Mouse (Mus musculus) thymus, adult 2 months (tissue): Measurements from ENCODE around the gene Slc25a10. TPM values are rescaled to one million over a fixed set of nuclear protein-coding genes. Genes with fewer than 3 reads are reported as not detected.

Source experiments
- DNase-seq: peaks from one replicate; pipeline ENCODE4 v3.0.0; 2021
- H3K27ac ChIP-seq: fragments of 200-500 bp; 2 replicates; pipeline ENCODE4 v1.5.1; 2012; ENCODE audit warnings: low read length, control low read depth; ENCODE audit not compliant: control insufficient read depth, insufficient read depth
- H3K27me3 ChIP-seq: fragments of 200-500 bp; 2 replicates; pipeline ENCODE4 v1.6.1; 2012; ENCODE audit warnings: mild to moderate bottlenecking, low read length, moderate library complexity, mixed read lengths; ENCODE audit not compliant: control insufficient read depth, insufficient read depth
- H3K36me3 ChIP-seq: fragments of 200-500 bp; 2 replicates; pipeline ENCODE4 v1.6.1; 2012; ENCODE audit warnings: mild to moderate bottlenecking, low read length, moderate library complexity; ENCODE audit not compliant: control insufficient read depth, insufficient read depth
- H3K4me1 ChIP-seq: fragments of 200-500 bp; replicated peaks from 2 replicates; pipeline ENCODE4 v1.6.1; 2012; ENCODE audit warnings: low read length; ENCODE audit not compliant: control insufficient read depth, insufficient read depth
- H3K4me3 ChIP-seq: fragments of 200-500 bp; 2 replicates; pipeline ENCODE4 v1.5.1; 2012; ENCODE audit warnings: mild to moderate bottlenecking, low read length, control low read depth, moderate library complexity; ENCODE audit not compliant: control insufficient read depth, insufficient read depth
- CTCF ChIP-seq: fragments of 200-500 bp; IDR thresholded peaks from 2 replicates; pipeline ENCODE4 v1.5.1; 2012; ENCODE audit warnings: mild to moderate bottlenecking, control low read depth, low read length, moderate library complexity, borderline replicate concordance; ENCODE audit not compliant: control insufficient read depth, poor library complexity, insufficient read depth; ENCODE audit errors: extremely low read depth
- POLR2A ChIP-seq: fragments of 200-500 bp; IDR thresholded peaks from 2 replicates; pipeline ENCODE4 v1.6.1; 2012; ENCODE audit warnings: mild to moderate bottlenecking, low read length, control low read depth, moderate library complexity; ENCODE audit not compliant: control insufficient read depth, poor library complexity, insufficient read depth; ENCODE audit errors: extremely low read depth
- WGBS: fragments of 180-500 bp; shearing (Covaris S2); methylation state at CpG from one replicate; pipeline ENCODE4 v1.1.7; 2018; 5-methylcytosine and 5-hydroxymethylcytosine counted together
- polyA plus RNA-seq: library from polyadenylated mRNA; depleted of rRNA; stranded (reverse); fragments of >200 nt; gene quantifications from 2 replicates; pipeline ENCODE4 v1.2.3, GENCODE M21; 2012

The Slc25a10 gene
- polyA plus RNA-seq, 1 experiment = 102 TPM

GRCm38 (mm10) chr11:120458847-120459597, 32.6 kb upstream of the Slc25a10 start:
- H3K27me3 ChIP-seq = no peaks in the 10 kb centered on the region
- 69% methylated on average over 6 of the region's 6 CpGs for WGBS
- no peak for TF ChIP-seq POLR2A
- no peak for TF ChIP-seq CTCF
- no peak overlapping the region for H3K27ac ChIP-seq
- H3K36me3 ChIP-seq = no peaks in the 10 kb centered on the region
- peaks cover 18% of the 10 kb centered on the region for H3K4me1 ChIP-seq
- no peak for DNase-seq
- peak overlapping the region; percentile 74 for H3K4me3 ChIP-seq

DNA sequence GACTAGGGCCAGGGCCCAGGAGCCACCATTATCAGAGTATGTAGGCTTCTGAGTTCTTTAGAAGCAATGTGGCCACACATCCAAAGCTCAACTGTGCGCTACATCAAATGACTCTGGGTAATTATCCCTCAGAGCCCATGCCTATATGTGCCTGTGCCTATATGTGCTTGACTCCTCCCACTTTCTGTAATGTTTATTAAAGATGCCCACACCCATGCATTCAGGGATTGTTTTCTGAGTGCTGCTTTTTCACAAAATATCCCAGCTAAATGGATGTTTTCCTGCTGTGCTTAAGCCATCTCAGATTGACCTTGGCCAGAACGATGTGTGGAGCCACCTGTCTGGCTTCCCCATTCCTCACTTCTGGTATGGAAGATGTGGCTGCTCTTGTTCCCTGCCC, 28.1 kb upstream of the Slc25a10 start:
- WGBS = 93% methylated on average over 2 of the region's 2 CpGs
- no peak for TF ChIP-seq POLR2A
- TF ChIP-seq CTCF = no peak
- Histone ChIP-seq H3K27me3 (no peaks in the 10 kb centered on the region), H3K27ac (no peak overlapping the region), H3K4me1 (peaks cover 17% of the 10 kb centered on the region), H3K4me3 (no peak overlapping the region), H3K36me3 (no peaks in the 10 kb centered on the region)
- DNase-seq = no peak

DNA sequence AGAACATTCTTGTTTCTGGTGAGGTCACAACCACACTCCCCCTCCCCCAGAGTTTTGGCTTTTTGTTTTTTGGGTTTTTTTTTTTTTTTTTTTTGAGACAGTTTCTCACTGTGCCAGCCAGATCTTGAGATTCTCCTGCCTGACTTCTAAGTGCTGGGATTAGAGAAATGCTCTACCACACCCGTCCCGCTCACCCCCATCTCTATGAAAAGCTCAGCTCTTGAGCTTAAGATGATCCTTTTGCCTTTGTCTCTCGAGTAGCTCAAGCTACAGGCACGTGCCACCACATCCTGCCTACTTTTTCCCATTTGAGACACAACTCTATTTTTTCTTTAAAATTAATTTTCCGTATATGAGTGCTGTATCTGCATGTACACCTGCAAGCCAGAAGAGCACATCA, 27.3 kb upstream of the Slc25a10 start:
- no peaks in the 10 kb centered on the region for H3K27me3 ChIP-seq
- 82% methylated on average over 5 of the region's 5 CpGs for WGBS
- H3K4me3 ChIP-seq = no peak overlapping the region
- H3K36me3 ChIP-seq = no peaks in the 10 kb centered on the region
- no peak overlapping the region for H3K27ac ChIP-seq
- no peak for DNase-seq
- no peak for TF ChIP-seq CTCF
- no peak for TF ChIP-seq POLR2A
- peaks cover 9% of the 10 kb centered on the region for H3K4me1 ChIP-seq

DNA sequence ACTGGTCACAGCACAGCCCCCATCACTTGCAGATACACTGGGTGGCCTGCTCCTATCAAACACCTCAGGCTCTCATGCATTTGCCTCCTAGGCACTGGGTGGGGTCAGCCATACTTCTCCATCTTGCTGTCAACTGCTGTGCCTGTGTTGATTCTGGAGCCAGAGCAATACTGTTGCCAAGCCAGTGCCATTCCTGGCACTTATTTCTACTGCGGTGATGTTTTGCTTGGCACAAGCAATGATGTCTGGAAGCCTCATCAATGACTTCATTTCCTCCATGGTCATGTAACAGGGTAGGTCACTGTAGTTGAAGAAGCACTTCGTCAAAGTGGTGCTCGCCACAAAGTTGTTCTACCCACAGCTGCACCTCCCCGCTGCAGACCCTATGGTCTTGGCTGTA, 26.1 kb upstream of the Slc25a10 start:
- TF ChIP-seq POLR2A = no peak
- TF ChIP-seq CTCF = no peak
- no peak overlapping the region for H3K27ac ChIP-seq
- H3K4me3 ChIP-seq = no peak overlapping the region
- H3K27me3 ChIP-seq = no peaks in the 10 kb centered on the region
- H3K4me1 ChIP-seq = peaks cover 9% of the 10 kb centered on the region
- no peak for DNase-seq
- 94% methylated on average over 4 of the region's 4 CpGs for WGBS
- H3K36me3 ChIP-seq = no peaks in the 10 kb centered on the region; the same call in 1 of the 2 replicates

GRCm38 (mm10) chr11:120467051-120467735, 24.4 kb upstream of the Slc25a10 start, which contains the start of gene Arl16:
Gene Arl16, minus strand, starts transcription at chr11:120467607.
- peak; percentile 48; the same call in 1 of the 2 replicates for TF ChIP-seq CTCF
- TF ChIP-seq POLR2A = peak; percentile 92
- peak; percentile 96 for DNase-seq
- H3K4me1 ChIP-seq = peaks cover 9% of the 10 kb centered on the region
- peak within 1 kb of the TSS; percentile 75 for H3K4me3 ChIP-seq
- no peak within 1 kb of the TSS for H3K27ac ChIP-seq
- peaks cover 9% of the 10 kb centered on the region for H3K36me3 ChIP-seq
- 0% methylated on average over 54 of the region's 54 CpGs for WGBS
- no peaks in the 10 kb centered on the region for H3K27me3 ChIP-seq

DNA sequence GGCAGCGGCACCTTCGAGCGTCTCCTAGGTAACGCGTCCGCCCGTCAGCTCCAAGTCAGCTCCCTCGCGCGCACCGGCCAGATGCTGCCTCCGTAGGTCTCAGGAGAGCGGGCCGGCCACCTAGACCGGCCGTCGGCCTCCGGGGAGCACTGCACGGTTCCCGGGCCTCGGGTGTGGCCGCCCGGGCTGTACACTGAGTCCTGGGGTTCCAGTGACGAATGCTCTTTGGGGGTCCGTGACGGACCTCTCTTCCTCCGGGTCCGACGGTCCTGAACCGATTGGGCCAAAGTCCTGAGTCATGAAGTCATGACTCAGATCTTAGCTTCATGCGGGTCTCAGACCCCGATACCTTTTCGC, 23.9 kb upstream of the Slc25a10 start:
- H3K27me3 ChIP-seq = no peaks in the 10 kb centered on the region
- TF ChIP-seq POLR2A (no peak), CTCF (no peak)
- WGBS = under 1% methylated on average over 33 of the region's 33 CpGs
- peaks cover 9% of the 10 kb centered on the region for H3K4me1 ChIP-seq
- DNase-seq = no peak
- H3K36me3 ChIP-seq = peaks cover 14% of the 10 kb centered on the region
- H3K4me3 ChIP-seq = peak overlapping the region; percentile 70
- no peak overlapping the region for H3K27ac ChIP-seq

- TF ChIP-seq CTCF = no peak
- no peak for TF ChIP-seq POLR2A
- no peak overlapping the region for H3K27ac ChIP-seq
- no peak overlapping the region for H3K4me3 ChIP-seq
- WGBS = 97% methylated on average over 6 of the region's 6 CpGs
- no peak for DNase-seq
- H3K36me3 ChIP-seq = peaks cover 36% of the 10 kb centered on the region
- H3K27me3 ChIP-seq = no peaks in the 10 kb centered on the region
- H3K4me1 ChIP-seq = peaks cover 2% of the 10 kb centered on the region; the same call in 1 of the 2 replicates
Measured at GRCm38 (mm10) chr11:120472052-120472451, 19.6 kb upstream of the Slc25a10 start.
